Mouse (Mus musculus) CD8-positive naive resting alpha-beta T cell, adult 2 months (primary cell): ENCODE data around the gene Olfr1489.
"Not testable (repeated sequence)": the region's sequence is repeated elsewhere in the genome, so short reads cannot be mapped to it uniquely, and the experiment has no call there.

ENCODE experiments used
- DNase-seq, 2 experiments: peaks; one replicate each; pipeline ENCODE4 v3.0.0; 2022; ENCODE audit warnings: low read depth in 2 of 2, low spot score in 2 of 2

Olfr1489 gene

DNA sequence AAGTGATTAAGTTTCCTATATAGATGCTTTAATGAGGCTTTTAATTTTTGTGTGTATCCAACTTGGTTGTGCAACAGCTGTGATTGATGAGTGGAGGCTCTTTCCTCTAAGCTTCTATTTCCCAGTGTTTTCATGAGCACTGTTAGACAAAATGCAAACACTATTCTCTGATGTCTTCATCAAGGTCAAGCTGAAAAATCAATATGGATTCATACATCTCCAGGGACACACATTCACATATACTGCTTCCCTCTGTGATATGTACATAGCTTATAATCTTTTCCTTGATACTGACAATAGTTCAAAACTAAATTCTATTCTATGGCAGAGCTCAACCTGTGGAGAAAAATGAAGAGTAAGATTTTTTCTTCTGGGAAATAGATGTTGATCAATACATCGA lies at the start of gene Olfr1489:
Gene Olfr1489 (plus strand): TSS at position 301 of the 400 bp plus-strand sequence.
- no peak for DNase-seq

DNA sequence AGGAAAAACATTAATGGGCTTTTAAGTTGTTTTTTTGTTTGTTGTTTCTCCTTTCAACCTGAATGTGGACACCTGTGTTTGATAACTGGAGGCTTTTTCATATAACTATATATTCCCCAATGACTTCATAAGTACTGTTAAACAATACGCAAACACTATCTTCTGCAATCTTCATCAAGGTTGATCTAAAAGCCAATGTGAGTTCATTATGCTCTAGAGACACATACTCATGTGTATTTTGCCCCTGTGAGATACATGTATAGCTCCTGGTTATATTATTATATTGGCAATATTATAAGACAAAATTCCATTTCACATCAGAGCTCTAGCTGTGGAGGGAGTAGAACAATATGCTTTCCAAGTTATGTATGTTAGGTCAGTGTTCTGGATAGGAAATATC lies 48.2 kb upstream of the Olfr1489 start, which contains the start of gene Olfr1484:
Gene Olfr1484 (plus strand): TSS at position 301 of the 400 bp plus-strand sequence.
- no peak for DNase-seq

DNA sequence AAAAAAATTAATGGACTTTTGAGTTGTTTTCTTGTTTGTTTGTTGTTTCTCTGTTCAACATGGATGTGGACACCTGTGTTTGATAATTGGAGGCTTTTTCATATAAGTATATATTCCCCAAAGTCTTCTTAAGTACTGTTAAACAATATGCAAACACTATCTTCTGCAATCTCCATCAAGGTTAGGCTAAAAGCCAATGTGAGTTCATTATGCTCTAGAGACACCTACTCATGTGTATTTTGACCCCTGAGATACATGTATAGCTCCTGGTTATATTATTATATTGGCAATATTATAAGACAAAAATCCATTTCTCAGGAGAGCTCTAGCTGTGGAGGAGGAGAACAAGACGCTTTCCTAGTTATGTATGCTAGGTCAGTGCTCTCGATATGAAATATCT lies 14.3 kb upstream of the Olfr1489 start, which contains the start of gene Olfr1487:
Gene Olfr1487 (plus strand): TSS at position 301 of the 400 bp plus-strand sequence.
- DNase-seq: not testable (repeated sequence)

DNA sequence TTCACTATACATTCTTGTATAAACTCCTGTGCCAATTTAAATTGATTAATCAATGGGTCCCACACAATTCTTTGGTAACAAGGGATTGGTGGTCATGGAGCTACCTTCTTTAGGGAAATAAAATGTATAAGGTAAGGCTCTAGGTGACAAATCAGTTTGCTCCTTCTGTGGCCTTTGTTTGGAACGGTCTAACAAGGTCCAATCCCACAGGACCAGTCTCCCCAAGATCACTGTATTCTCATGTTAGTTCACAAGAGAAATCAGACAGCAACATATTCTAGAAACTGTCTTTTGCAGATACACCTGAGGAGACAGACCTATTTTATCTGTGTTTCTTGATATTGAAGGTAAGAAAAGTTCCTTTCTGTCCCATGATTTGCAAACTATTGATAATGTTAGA lies 19.4 kb downstream of the Olfr1489 start, which contains the start of gene Olfr1490:
Gene Olfr1490 (plus strand): TSS at position 301 of the 400 bp plus-strand sequence.
- no peak for DNase-seq
